Mouse (Mus musculus) thymus, adult 2 months (tissue): ENCODE data around the gene Ncam2. TPM values are rescaled to one million over a fixed set of nuclear protein-coding genes. Genes with fewer than 3 reads are reported as not detected.

ENCODE experiments used
- DNase-seq: peaks from one replicate; pipeline ENCODE4 v3.0.0; 2021
- H3K27ac ChIP-seq: fragments of 200-500 bp; 2 replicates; pipeline ENCODE4 v1.5.1; 2012; ENCODE audit warnings: low read length, control low read depth; ENCODE audit not compliant: control insufficient read depth, insufficient read depth
- H3K27me3 ChIP-seq: fragments of 200-500 bp; 2 replicates; pipeline ENCODE4 v1.6.1; 2012; ENCODE audit warnings: mild to moderate bottlenecking, low read length, moderate library complexity, mixed read lengths; ENCODE audit not compliant: control insufficient read depth, insufficient read depth
- H3K36me3 ChIP-seq: fragments of 200-500 bp; 2 replicates; pipeline ENCODE4 v1.6.1; 2012; ENCODE audit warnings: mild to moderate bottlenecking, low read length, moderate library complexity; ENCODE audit not compliant: control insufficient read depth, insufficient read depth
- H3K4me1 ChIP-seq: fragments of 200-500 bp; replicated peaks from 2 replicates; pipeline ENCODE4 v1.6.1; 2012; ENCODE audit warnings: low read length; ENCODE audit not compliant: control insufficient read depth, insufficient read depth
- H3K4me3 ChIP-seq: fragments of 200-500 bp; 2 replicates; pipeline ENCODE4 v1.5.1; 2012; ENCODE audit warnings: mild to moderate bottlenecking, low read length, control low read depth, moderate library complexity; ENCODE audit not compliant: control insufficient read depth, insufficient read depth
- CTCF ChIP-seq: fragments of 200-500 bp; IDR thresholded peaks from 2 replicates; pipeline ENCODE4 v1.5.1; 2012; ENCODE audit warnings: mild to moderate bottlenecking, control low read depth, low read length, moderate library complexity, borderline replicate concordance; ENCODE audit not compliant: control insufficient read depth, poor library complexity, insufficient read depth; ENCODE audit errors: extremely low read depth
- POLR2A ChIP-seq: fragments of 200-500 bp; IDR thresholded peaks from 2 replicates; pipeline ENCODE4 v1.6.1; 2012; ENCODE audit warnings: mild to moderate bottlenecking, low read length, control low read depth, moderate library complexity; ENCODE audit not compliant: control insufficient read depth, poor library complexity, insufficient read depth; ENCODE audit errors: extremely low read depth
- WGBS: fragments of 180-500 bp; shearing (Covaris S2); methylation state at CpG from one replicate; pipeline ENCODE4 v1.1.7; 2018; 5-methylcytosine and 5-hydroxymethylcytosine counted together
- polyA plus RNA-seq: library from polyadenylated mRNA; depleted of rRNA; stranded (reverse); fragments of >200 nt; gene quantifications from 2 replicates; pipeline ENCODE4 v1.2.3, GENCODE M21; 2012; rRNA removed

Ncam2 gene
- 0.10 TPM in 1 of 2 replicates, not detected in the other for polyA plus RNA-seq

DNA sequence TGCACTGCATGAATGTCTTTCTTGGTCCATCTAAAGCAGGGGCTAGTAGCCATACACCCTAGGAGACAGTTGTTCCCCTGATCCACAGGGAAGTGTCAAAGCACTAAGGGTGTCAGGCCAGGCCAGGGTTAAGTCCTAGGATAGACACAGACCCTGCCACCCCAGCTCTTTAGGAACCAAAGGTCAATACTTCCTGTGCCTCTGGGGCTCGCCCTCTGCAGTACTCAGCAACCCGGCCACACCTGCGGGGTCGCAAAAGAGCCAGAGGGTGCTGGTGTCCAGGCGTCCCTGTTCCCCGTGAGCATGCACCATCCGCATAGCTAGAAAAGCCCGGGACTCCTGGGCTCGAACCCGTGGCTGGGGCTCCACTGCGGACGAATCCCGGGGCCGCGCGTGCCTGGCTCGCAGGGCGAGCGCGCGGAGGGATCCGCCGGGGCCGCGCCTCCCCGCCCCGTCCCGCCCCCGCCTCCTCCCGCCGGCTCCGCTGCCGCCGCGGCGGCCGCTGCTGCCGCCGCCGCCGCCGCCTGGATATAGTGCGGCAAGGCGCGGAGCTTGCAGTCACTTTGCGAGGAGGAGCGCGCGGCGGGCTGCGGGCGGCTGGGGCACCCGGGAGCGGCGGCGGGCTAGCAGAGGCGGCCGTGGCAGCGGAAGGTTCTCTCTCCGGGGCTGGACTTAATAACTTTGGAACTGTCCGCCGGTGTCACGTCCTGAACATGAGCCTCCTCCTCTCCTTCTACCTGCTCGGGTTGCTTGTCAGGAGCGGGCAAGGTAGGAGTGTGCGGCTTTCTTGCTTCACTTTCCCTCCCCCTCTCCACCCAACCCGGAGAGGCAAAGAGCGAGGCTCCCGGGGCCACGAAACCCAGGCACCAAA lies at the start of gene Ncam2:
Gene Ncam2 (plus strand): TSS at position 497 of the 871 bp plus-strand sequence.
- peak; percentile 12 for DNase-seq
- 1% methylated on average over 63 of the region's 70 CpGs for WGBS

DNA sequence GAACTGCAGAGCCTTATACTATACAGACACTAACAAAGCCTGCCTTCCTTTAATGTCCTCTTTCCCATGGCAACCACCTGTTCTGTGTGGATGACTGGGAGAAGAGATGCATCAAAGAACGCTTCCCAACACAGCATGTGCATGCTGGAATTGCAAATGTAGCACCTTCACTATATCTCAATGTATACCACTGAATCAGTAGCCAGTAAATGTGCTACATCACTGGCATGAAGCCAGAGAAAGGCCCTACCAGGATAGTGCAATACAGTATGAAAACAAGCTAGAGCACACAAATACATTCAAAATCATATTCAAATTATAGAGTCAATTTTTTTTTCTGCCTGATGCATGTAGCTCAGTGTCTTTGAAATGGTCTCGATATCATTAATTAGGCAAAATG lies 29.7 kb upstream of the Ncam2 start:
- Histone ChIP-seq H3K27ac (no peak overlapping the region), H3K4me1 (no peaks in the 10 kb centered on the region), H3K27me3 (no peaks in the 10 kb centered on the region), H3K36me3 (no peaks in the 10 kb centered on the region), H3K4me3 (no peak overlapping the region)
- DNase-seq = no peak
- WGBS = 90% methylated on average over 2 of the region's 2 CpGs
- TF ChIP-seq POLR2A (no peak), CTCF (no peak)

More for the DNA sequence above, at the start of gene Ncam2:
- Histone ChIP-seq H3K4me3 (peak within 1 kb of the TSS; percentile 28; the same call in 1 of the 2 replicates), H3K27ac (no peak within 1 kb of the TSS), H3K4me1 (no peaks in the 10 kb centered on the region; the same call in 1 of the 2 replicates), H3K27me3 (peaks cover 2% of the 10 kb centered on the region), H3K36me3 (no peaks in the 10 kb centered on the region)
- TF ChIP-seq POLR2A (no peak), CTCF (no peak)

DNA sequence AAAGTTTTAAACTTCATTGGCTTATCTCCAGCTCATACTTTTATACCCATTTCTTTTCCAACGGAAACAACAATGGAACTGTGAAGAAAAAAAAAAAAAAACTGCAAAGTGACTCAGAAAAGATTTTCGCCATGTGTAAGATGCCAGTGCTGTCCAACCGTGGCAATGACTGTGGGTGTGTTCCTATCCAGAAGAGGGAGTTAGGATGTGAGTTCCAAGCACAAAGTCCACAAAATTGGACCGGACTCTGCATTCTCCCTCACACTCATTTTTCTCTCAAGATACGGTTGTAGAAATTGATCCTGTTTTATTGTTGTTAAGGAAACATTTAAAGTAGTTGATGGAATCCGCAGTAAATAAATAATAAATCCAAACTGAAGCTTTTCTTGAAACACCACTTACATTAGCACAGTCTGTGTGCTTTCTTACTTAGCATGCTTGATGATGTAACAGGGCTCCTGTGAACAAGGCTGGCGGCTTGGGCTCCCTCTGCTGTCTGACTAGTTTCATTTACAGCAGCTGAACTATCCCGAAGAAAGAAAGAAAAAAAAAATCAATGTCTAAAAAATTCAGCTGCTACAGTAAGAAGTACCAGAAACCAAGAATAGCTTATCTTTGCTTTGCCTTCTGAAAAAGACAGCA lies 25.1 kb upstream of the Ncam2 start:
- H3K36me3 ChIP-seq = no peaks in the 10 kb centered on the region
- DNase-seq = no peak

DNA sequence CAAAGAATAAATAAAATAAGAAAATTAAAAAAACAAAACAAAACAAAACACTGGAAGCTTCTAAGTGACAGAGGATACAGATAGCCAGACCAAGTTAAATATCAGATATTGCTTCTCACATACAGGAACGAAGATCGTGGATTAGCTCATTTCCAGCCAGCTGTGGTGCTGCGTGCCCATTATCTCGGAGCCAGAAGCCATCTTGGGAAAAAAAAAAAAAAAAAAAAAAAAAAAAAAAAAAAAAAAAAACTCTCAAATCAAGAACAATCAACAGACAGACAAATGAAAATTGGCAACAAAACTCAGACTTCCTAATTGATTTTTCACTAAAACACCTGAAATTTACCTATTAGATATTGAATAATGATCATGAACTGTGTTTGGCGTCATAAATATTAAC lies 20.7 kb upstream of the Ncam2 start:
- no peaks in the 10 kb centered on the region for H3K36me3 ChIP-seq
- TF ChIP-seq POLR2A (no peak), CTCF (no peak)
- no peaks in the 10 kb centered on the region for H3K4me1 ChIP-seq
- no peak for DNase-seq
- H3K4me3 ChIP-seq = no peak overlapping the region
- no peaks in the 10 kb centered on the region for H3K27me3 ChIP-seq
- no peak overlapping the region for H3K27ac ChIP-seq
- WGBS = 93% methylated on average over 5 of the region's 5 CpGs

More for the DNA sequence above, 25.1 kb upstream of the Ncam2 start:
- 54% methylated on average over 8 of the region's 8 CpGs for WGBS
- no peak overlapping the region for H3K27ac ChIP-seq
- TF ChIP-seq POLR2A (no peak), CTCF (no peak)
- H3K27me3 ChIP-seq = no peaks in the 10 kb centered on the region
- H3K4me3 ChIP-seq = no peak overlapping the region
- H3K4me1 ChIP-seq = no peaks in the 10 kb centered on the region

DNA sequence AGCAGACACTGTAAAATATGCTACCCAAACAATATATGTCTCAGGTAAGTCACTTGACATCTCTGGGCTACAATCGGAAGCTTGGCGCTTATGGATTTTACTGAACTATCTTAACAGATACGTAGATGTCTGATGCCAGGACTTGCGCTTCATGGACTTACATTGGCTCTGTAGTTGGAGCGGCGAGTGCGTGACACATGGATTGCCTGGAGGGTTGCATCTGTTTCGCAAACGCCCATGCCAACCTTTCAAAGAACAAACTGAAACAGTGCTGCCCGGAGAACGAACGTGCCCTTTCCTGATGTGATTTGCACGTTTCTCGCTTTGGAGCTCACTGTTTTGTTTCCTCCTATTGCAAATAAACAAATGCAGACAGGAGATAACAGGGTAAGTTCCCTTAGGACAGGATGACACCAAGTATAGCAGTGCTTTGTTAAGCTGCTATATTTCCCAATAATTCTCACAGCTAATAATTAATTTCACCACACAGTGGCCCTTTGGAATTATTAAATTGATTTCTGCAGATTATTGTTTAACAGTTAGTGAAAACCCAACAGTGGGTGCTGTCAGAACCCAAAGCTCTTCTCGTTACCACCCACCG lies 12.8 kb upstream of the Ncam2 start:
- no peak overlapping the region for H3K4me3 ChIP-seq
- DNase-seq = no peak
- H3K36me3 ChIP-seq = no peaks in the 10 kb centered on the region
- no peak overlapping the region for H3K27ac ChIP-seq
- no peaks in the 10 kb centered on the region for H3K27me3 ChIP-seq
- TF ChIP-seq POLR2A = no peak
- TF ChIP-seq CTCF = no peak
- no peaks in the 10 kb centered on the region for H3K4me1 ChIP-seq
- 89% methylated on average over 16 of the region's 16 CpGs for WGBS

DNA sequence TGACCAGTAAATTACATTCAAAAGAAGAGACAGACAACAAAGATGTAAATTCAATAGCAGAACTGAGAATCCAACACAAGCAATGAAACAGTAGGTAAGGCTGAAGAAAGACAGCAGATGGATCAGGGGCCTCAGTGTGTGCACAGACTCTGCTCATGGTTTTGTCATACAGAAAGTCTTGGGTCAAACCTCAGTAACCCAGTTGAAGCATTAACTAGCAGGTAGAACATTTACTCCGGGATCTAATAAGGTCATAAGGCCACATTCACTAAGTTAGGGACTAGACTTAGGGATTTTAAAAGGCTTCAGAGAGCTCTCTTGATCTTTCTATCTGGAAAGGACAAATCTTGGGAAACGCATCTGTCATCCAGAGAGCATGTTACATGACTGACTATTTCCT lies 8.9 kb upstream of the Ncam2 start:
- H3K27me3 ChIP-seq = no peaks in the 10 kb centered on the region
- no peak for DNase-seq

More for the DNA sequence above, 8.9 kb upstream of the Ncam2 start:
- Histone ChIP-seq H3K4me3 (no peak overlapping the region), H3K36me3 (no peaks in the 10 kb centered on the region), H3K27ac (no peak overlapping the region), H3K4me1 (no peaks in the 10 kb centered on the region)
- TF ChIP-seq POLR2A (no peak), CTCF (no peak)
- WGBS = 93% methylated on average over 2 of the region's 2 CpGs
